Mouse (Mus musculus) neutrophil, adult 59 days (primary cell): Measurements from ENCODE around the gene Olfr26. TPM values are rescaled to one million over a fixed set of nuclear protein-coding genes. Genes with fewer than 3 reads are reported as not detected.

Experiments
- total RNA-seq, 2 experiments: library from RNA; stranded (reverse); gene quantifications; 1 replicate in 1 of 2; 2 replicates in 1 of 2; pipeline ENCODE4 v1.2.4; 2023

Olfr26 gene
- not detected for total RNA-seq

DNA sequence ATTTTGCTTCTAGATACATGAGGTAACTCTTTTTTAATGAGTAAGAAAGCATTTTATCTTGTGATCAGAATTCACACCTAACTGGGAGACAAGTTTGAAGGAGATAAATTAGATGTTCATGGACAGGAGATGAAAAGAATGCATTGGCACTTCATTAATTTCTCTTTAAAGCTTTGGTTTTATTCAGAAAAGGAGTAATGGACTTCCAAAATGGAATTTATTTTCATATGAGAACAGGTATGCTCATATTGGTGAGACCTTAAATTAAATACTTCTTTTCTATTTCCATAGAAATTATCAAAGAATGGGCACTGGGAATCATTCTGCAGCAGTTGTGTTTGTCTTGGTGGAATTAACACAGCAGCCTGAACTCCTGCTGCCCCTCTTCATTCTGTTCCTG lies at the start of gene Olfr26:
Gene Olfr26 (plus strand): TSS at position 301 of the 400 bp plus-strand sequence.

DNA sequence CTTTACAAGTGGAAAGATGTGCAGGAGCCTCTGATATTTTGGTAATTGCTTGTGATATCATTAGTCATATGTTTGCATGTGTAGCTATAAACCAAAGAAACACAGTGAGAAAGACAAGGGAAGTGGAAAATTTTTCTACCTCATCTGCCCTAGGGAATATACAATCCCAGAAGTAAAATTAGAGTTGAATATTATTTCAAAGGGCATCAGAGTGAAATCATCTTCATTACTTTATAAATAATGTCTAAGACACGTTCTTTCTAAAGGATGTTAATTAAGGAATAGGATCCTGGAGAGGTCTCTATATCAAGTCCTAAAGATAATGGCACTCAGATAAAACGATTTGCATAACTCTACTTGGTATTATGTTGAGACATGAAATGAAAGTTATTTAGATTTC lies 40.5 kb upstream of the Olfr26 start, which contains the start of gene Olfr922:
Gene Olfr922 (plus strand): TSS at position 301 of the 400 bp plus-strand sequence.

DNA sequence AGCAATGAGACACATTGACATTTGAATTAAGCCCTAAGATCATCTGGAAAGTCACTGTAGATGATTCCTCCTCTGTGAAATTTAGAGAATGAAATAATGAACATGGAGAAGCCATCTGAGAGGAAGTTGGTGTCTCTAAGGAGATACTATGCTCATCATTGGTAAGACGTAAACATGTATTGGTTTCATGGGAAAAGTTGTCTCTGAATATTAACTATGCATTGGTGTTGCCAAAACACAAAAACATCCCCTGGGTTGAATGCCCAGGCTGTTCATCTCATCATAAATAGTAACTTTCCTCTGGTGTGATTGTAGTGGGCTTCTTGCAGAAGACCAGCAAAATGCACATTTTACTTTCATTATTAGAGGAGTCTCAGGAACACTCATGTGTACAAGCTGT lies 28.6 kb upstream of the Olfr26 start, which contains the start of gene Olfr923:
Gene Olfr923 (plus strand): TSS at position 301 of the 400 bp plus-strand sequence.

DNA sequence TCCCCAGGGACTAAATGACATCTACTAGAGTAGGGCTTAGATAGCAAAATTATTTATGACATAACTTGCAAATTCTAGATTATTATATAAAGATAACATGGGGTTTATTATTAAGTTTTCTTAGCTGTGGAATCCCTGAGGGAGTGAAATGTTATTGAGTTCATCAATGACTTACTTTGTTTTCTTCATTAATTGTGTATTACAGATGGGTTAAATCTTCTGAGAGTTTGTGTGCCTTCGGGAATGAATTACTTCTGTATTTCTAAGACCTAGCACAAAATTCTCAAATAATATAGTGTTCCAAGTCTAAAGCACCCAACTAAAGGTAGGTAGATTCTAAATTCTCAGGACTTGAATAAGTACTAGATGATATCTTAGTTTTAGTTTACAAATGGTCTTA lies 10.7 kb upstream of the Olfr26 start, which contains the start of gene Olfr924:
Gene Olfr924 (plus strand): TSS at position 301 of the 400 bp plus-strand sequence.

DNA sequence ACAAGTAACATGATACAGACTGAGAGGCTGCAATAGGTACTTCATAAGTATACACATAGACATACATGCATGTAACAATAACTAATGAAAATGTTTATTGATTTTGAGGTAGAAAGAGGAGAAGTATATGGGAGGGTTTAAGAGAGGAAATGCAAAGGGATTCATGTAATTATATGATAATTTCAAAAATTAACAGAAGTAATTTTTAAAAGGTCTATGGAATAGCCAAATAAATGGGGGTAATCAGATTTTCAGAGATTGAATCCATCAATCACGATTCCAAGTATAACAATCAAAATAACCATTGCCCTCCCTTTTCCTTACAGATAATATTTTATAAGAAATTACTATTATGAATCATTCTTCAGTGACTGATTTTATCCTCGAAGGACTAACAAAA lies 22.0 kb downstream of the Olfr26 start, which contains the start of gene Olfr926:
Gene Olfr926 (plus strand): TSS at position 301 of the 400 bp plus-strand sequence.

Other genes with a start within 250 kb of the Olfr26 start
- gene Olfr914, start 250.0 kb upstream of the Olfr26 start, total RNA-seq, result not detected
- not detected for gene Olfr916, start 195.2 kb upstream of the Olfr26 start, total RNA-seq
- gene Olfr917, start 189.2 kb upstream of the Olfr26 start, total RNA-seq, result not detected
- gene Olfr918, start 180.5 kb upstream of the Olfr26 start, total RNA-seq, result not detected
- not detected for gene Olfr919, start 151.4 kb upstream of the Olfr26 start, total RNA-seq
- gene Vwa5a, start 136.8 kb upstream of the Olfr26 start, total RNA-seq, result 10 to 100 TPM; 20.1 to 32.2 TPM
- under 1 TPM; 0.07 to 0.18 TPM for gene Olfr920, start 102.8 kb upstream of the Olfr26 start, total RNA-seq
- not detected for gene Olfr921, start 82.0 kb upstream of the Olfr26 start, total RNA-seq
- not detected for gene Olfr922, start 40.4 kb upstream of the Olfr26 start, total RNA-seq
- gene Olfr923, start 28.5 kb upstream of the Olfr26 start, total RNA-seq, result not detected
- not detected for gene Olfr924, start 10.6 kb upstream of the Olfr26 start, total RNA-seq
- gene Olfr926, start 22.1 kb downstream of the Olfr26 start, total RNA-seq, result not detected
- not detected for gene Olfr930, start 74.7 kb downstream of the Olfr26 start, total RNA-seq
- not detected for gene Olfr933, start 117.3 kb downstream of the Olfr26 start, total RNA-seq
- gene Olfr934, start 133.3 kb downstream of the Olfr26 start, total RNA-seq, result not detected
- not detected for gene Olfr935, start 144.6 kb downstream of the Olfr26 start, total RNA-seq
- not detected for gene Olfr146, start 168.3 kb downstream of the Olfr26 start, total RNA-seq
- not detected for gene Olfr937, start 209.9 kb downstream of the Olfr26 start, total RNA-seq
- not detected for gene Olfr938, start 223.8 kb downstream of the Olfr26 start, total RNA-seq